Comparison of ENCODE assay signal across 9 mouse cellular contexts in the genomic region with DNA sequence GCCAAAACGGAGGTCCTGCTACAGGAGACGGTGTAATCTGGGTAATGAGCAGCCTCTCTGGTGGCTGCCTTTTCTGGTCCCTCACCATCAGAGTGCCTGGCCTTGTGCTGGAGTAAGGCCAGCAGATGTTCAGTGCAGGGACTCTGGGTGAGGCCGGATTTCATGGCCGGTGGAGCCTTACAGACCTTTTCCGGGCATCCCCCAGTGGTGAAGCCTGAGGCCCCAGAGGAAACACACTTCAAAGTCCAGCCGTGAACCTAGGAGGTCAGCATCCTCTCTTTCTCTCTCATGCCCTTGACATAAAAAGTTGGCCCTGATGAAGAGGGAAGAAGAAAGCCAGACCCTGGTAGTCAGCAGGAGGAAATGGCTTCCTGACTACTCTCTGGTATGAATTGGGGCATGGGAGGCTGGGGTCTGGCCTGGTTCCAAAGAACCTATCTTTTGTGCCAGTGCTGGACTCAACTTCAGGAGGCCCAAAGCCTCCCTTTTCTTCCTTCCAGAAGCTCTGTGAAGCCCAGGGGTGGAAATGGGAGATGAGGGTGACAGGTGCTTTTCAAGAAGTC.
DNase-seq lines count a peak whose midpoint lies in the region; ATAC-seq lines count a peak whose summit lies in the region.
"Had no signal": no experiment of that assay in that cellular context is flagged by ENCODE, and none has a peak within 500 bp of the region (broad histone marks: within the 10 kb centered on the region; RNA-seq: fewer than 3 reads in every experiment).

No protein-coding gene starts in this region.

- no peak overlapping the region for H3K4me3 ChIP-seq in hindbrain, embryonic 10.5 days
- H3K4me3 ChIP-seq in hindbrain, embryonic 16.5 days (ENCODE audit: low read length) = no peak overlapping the region
- H3K4me3 ChIP-seq in embryonic facial prominence, embryonic 10.5 days = no peak overlapping the region
- no peak overlapping the region for H3K4me3 ChIP-seq in hindbrain, embryonic 14.5 days (replicated peaks; ENCODE audit: low read length)
- H3K4me3 ChIP-seq in limb, embryonic 15.5 days = no peak overlapping the region

- no peak overlapping the region for H3K9ac ChIP-seq in hindbrain, embryonic 16.5 days (ENCODE audit: low read depth, low read length)
- H3K9ac ChIP-seq in hindbrain, embryonic 14.5 days = no peak overlapping the region
- H3K9ac ChIP-seq in limb, embryonic 15.5 days = no peak overlapping the region
- H3K9ac ChIP-seq: liver, embryonic 14.5 days had no signal

- 75% methylated on average over 6 of the region's 6 CpGs for whole genome bisulfite sequencing in hindbrain, embryonic 10.5 days
- WGBS in hindbrain, embryonic 16.5 days = 63% methylated on average over 6 of the region's 6 CpGs
- WGBS in embryonic facial prominence, embryonic 10.5 days = 60% methylated on average over 6 of the region's 6 CpGs
- 71% methylated on average over 6 of the region's 6 CpGs for WGBS in hindbrain, embryonic 14.5 days
- 24% methylated on average over 6 of the region's 6 CpGs for WGBS in limb, embryonic 15.5 days

- H3K27ac ChIP-seq in hindbrain, embryonic 10.5 days = 0 out of 2 replicates have a peak overlapping the region, but pooled peaks have one; percentile 40
- no peak overlapping the region; the same call in 1 of the 2 replicates for H3K27ac ChIP-seq in hindbrain, embryonic 16.5 days (ENCODE audit: low read depth, low read length)
- peak overlapping the region; percentile 4; the same call in 1 of the 2 replicates for H3K27ac ChIP-seq in embryonic facial prominence, embryonic 10.5 days (replicated peaks)
- peak overlapping the region; percentile 68; the same call in 1 of the 2 replicates for H3K27ac ChIP-seq in hindbrain, embryonic 14.5 days
- H3K27ac ChIP-seq in limb, embryonic 15.5 days = peak overlapping the region; percentile 48
- H3K27ac ChIP-seq: liver, embryonic 14.5 days had no signal

- H3K27me3 ChIP-seq in hindbrain, embryonic 10.5 days (ENCODE audit: insufficient read depth, poor library complexity, severe bottlenecking) = no peaks in the 10 kb centered on the region
- H3K27me3 ChIP-seq in hindbrain, embryonic 16.5 days (replicated peaks; ENCODE audit: control insufficient read depth, insufficient read depth, low read length) = no peaks in the 10 kb centered on the region
- H3K27me3 ChIP-seq in embryonic facial prominence, embryonic 10.5 days (replicated peaks; ENCODE audit: low read depth, poor library complexity, severe bottlenecking) = no peaks in the 10 kb centered on the region
- H3K27me3 ChIP-seq in hindbrain, embryonic 14.5 days (ENCODE audit: control insufficient read depth, insufficient read depth, low read length) = no peaks in the 10 kb centered on the region
- peaks cover 70% of the 10 kb centered on the region for H3K27me3 ChIP-seq in limb, embryonic 15.5 days

- H3K9me3 ChIP-seq in hindbrain, embryonic 10.5 days = no peaks in the 10 kb centered on the region
- H3K9me3 ChIP-seq in hindbrain, embryonic 16.5 days (ENCODE audit: control insufficient read depth, low read length) = no peaks in the 10 kb centered on the region
- no peaks in the 10 kb centered on the region for H3K9me3 ChIP-seq in embryonic facial prominence, embryonic 10.5 days
- no peaks in the 10 kb centered on the region for H3K9me3 ChIP-seq in hindbrain, embryonic 14.5 days (ENCODE audit: control insufficient read depth, low read length)
- no peaks in the 10 kb centered on the region for H3K9me3 ChIP-seq in limb, embryonic 15.5 days

- no peak for DNase-seq in hindbrain, embryonic 10.5 days (ENCODE audit: low spot score)
- no peak for DNase-seq in embryonic facial prominence, embryonic 10.5 days (ENCODE audit: low spot score)
- DNase-seq in hindbrain, embryonic 14.5 days (ENCODE audit: low spot score) = no peak
- DNase-seq in frontal cortex, postnatal 14 days (ENCODE audit: low spot score in 2 of 2) = no peak
- no peak for DNase-seq in thymus, postnatal 10 days (ENCODE audit: low spot score in 2 of 2)
- no peak for DNase-seq in thymus, postnatal 14 days

- no peak for ATAC-seq in hindbrain, embryonic 16.5 days
- no peak for ATAC-seq in hindbrain, embryonic 14.5 days (ENCODE audit: low FRiP score)
- ATAC-seq in limb, embryonic 15.5 days (ENCODE audit: insufficient number of reproducible peaks, low FRiP score, low TSS enrichment, low read depth) = no peak

- peaks cover 31% of the 10 kb centered on the region for H3K4me1 ChIP-seq in hindbrain, embryonic 10.5 days (replicated peaks)
- H3K4me1 ChIP-seq in hindbrain, embryonic 16.5 days (ENCODE audit: control insufficient read depth, insufficient read depth, low read depth, low read length) = peaks cover 17% of the 10 kb centered on the region
- H3K4me1 ChIP-seq in embryonic facial prominence, embryonic 10.5 days = peaks cover 35% of the 10 kb centered on the region
- H3K4me1 ChIP-seq in hindbrain, embryonic 14.5 days (replicated peaks; ENCODE audit: control insufficient read depth, insufficient read depth, low read length) = peaks cover 20% of the 10 kb centered on the region
- peaks cover 21% of the 10 kb centered on the region for H3K4me1 ChIP-seq in limb, embryonic 15.5 days

- H3K36me3 ChIP-seq in hindbrain, embryonic 10.5 days = peaks cover 6% of the 10 kb centered on the region
- H3K36me3 ChIP-seq in hindbrain, embryonic 16.5 days (ENCODE audit: control insufficient read depth, insufficient read depth, low read length) = no peaks in the 10 kb centered on the region
- H3K36me3 ChIP-seq in embryonic facial prominence, embryonic 10.5 days (replicated peaks) = peaks cover 7% of the 10 kb centered on the region; the same call in 1 of the 2 replicates
- no peaks in the 10 kb centered on the region for H3K36me3 ChIP-seq in hindbrain, embryonic 14.5 days (replicated peaks; ENCODE audit: control insufficient read depth, insufficient read depth)
- H3K36me3 ChIP-seq in limb, embryonic 15.5 days = no peaks in the 10 kb centered on the region

- no peak overlapping the region for H3K4me2 ChIP-seq in hindbrain, embryonic 16.5 days (ENCODE audit: low read length)
- H3K4me2 ChIP-seq in hindbrain, embryonic 14.5 days (replicated peaks) = no peak overlapping the region
- H3K4me2 ChIP-seq in limb, embryonic 15.5 days = no peak overlapping the region
